24 mouse cellular contexts compared by ENCODE assay signal in the genomic region with DNA sequence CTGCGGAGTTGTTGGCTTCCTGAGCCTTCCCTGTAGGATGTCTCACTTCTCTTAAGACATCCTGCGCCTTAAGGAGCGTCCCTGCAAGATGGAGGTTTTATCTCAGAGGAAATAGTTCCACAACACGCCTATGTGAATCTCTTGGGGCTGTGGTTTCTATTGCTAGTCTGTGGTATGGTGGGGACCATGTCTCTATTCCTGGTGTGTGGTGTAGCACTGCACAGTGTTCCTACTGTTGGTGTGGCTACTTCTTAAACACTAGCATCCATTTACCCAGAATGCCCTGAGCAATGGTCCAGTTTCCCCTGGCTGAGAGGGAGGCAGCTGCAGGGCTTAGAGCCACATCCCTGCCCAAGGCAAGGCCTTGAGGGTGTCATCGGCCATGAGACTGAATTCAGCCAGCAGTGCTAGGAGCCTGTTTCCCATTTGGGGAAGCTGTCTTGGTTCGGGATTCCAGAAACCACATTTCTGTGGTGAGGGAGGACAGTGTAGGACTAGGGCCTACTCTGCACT. TPM values are rescaled to one million over a fixed set of nuclear protein-coding genes. Genes with fewer than 3 reads are reported as not detected.
DNase-seq lines count a peak whose midpoint lies in the region; ATAC-seq lines count a peak whose summit lies in the region.
"Had no signal": no experiment of that assay in that cellular context is flagged by ENCODE, and none has a peak within 500 bp of the region (broad histone marks: within the 10 kb centered on the region; RNA-seq: fewer than 3 reads in every experiment).

No protein-coding gene starts in this region.

- no peak overlapping the region for H3K4me3 ChIP-seq in heart, embryonic 15.5 days
- H3K4me3 ChIP-seq: embryonic facial prominence, embryonic 10.5 days; forebrain, embryonic 10.5 days; heart, adult 2 months; hindbrain, embryonic 12.5 days; kidney, embryonic 15.5 days; limb, embryonic 12.5 days had no signal

- H3K27ac ChIP-seq in heart, embryonic 15.5 days, result peak overlapping the region; percentile 62
- H3K27ac ChIP-seq: embryonic facial prominence, embryonic 10.5 days; forebrain, embryonic 10.5 days; heart, adult 2 months; hindbrain, embryonic 12.5 days; kidney, embryonic 15.5 days; limb, embryonic 12.5 days had no signal

- H3K36me3 ChIP-seq in heart, embryonic 15.5 days, result peaks cover 19% of the 10 kb centered on the region; the same call in 1 of the 2 replicates

- peaks cover 23% of the 10 kb centered on the region for H3K4me1 ChIP-seq in heart, embryonic 15.5 days (replicated peaks)
- H3K4me1 ChIP-seq: hindbrain, embryonic 12.5 days; limb, embryonic 12.5 days had no signal

- peak; percentile 80 for DNase-seq in heart, adult 11 months
- DNase-seq in heart, postnatal 14 days, result no peak
- no peak for DNase-seq in heart, postnatal 36 days
- peak; percentile 51 for DNase-seq in ZHBTc4 (ENCODE audit: low read depth, low spot score)
- DNase-seq in right cerebral cortex, postnatal 14 days, result no peak
- no peak for DNase-seq in cerebellum, postnatal 10 days
- DNase-seq: cerebellum, adult 9-10 months; forebrain, postnatal 0 days; gastrocnemius, postnatal 14 days; kidney, postnatal 36 days; lung, adult 2 months; lung, postnatal 14 days; midbrain, embryonic 14.5 days; right cerebral cortex, postnatal 25 days; spleen, adult 18-20 months had no signal

- H3K9me3 ChIP-seq in heart, embryonic 15.5 days (replicated peaks), result no peaks in the 10 kb centered on the region
- H3K9me3 ChIP-seq: embryonic facial prominence, embryonic 10.5 days; forebrain, embryonic 10.5 days; hindbrain, embryonic 12.5 days; kidney, embryonic 15.5 days; limb, embryonic 12.5 days had no signal

- intact Hi-C loops in heart, postnatal 14 days (cut with DNase I), result no loop called here
- intact Hi-C loops in heart, postnatal 36 days (cut with DNase I), result no loop called here

- no peak overlapping the region for H3K4me2 ChIP-seq in heart, embryonic 15.5 days
- H3K4me2 ChIP-seq: hindbrain, embryonic 12.5 days; kidney, embryonic 15.5 days; limb, embryonic 12.5 days; liver, embryonic 11.5 days had no signal

- WGBS in heart, embryonic 15.5 days, result 67% methylated on average over 6 of the region's 6 CpGs

- no peak overlapping the region for H3K9ac ChIP-seq in heart, embryonic 15.5 days
- H3K9ac ChIP-seq: forebrain, postnatal 0 days; hindbrain, embryonic 12.5 days; kidney, embryonic 15.5 days; limb, embryonic 12.5 days had no signal

- no peaks in the 10 kb centered on the region for H3K27me3 ChIP-seq in heart, embryonic 15.5 days
- H3K27me3 ChIP-seq: hindbrain, embryonic 12.5 days; kidney, embryonic 15.5 days had no signal

- ATAC-seq in heart, embryonic 15.5 days (replicated peaks; ENCODE audit: insufficient number of reproducible peaks, insufficient read depth, low FRiP score, low read depth), result no peak
- ATAC-seq: forebrain, postnatal 0 days; intestine, postnatal 0 days had no signal

RNA-seq across cellular contexts. Expression of a gene that starts 10.5 kb away (rescaled TPM):
- 10 to 100 TPM; 15.4 to 16.8 TPM for total RNA-seq in heart, postnatal 14 days (2021)
- 4.6 and 6.4 TPM in 2 replicates for polyA plus RNA-seq in heart, embryonic 15.5 days (2015; fragmentation: Nextera tagmentation; extraction: Ambion mirVana)
- 10 to 100 TPM; 15.1 to 20.1 TPM for total RNA-seq in heart, postnatal 36 days (2021)

RNA-seq across cellular contexts. Expression of a gene that starts 27.0 kb away (rescaled TPM):
- 1 to 10 TPM; 3.1 to 5.0 TPM for total RNA-seq in heart, postnatal 14 days (2021)
- 9.0 and 10.4 TPM in 2 replicates for polyA plus RNA-seq in heart, embryonic 15.5 days (2015; fragmentation: Nextera tagmentation; extraction: Ambion mirVana)
- 1 to 10 TPM; 3.7 to 4.3 TPM for total RNA-seq in heart, postnatal 36 days (2021)

RNA-seq across cellular contexts. Expression of a gene that starts 27.1 kb away (rescaled TPM):
- 1 to 10 TPM; 4.6 to 6.2 TPM for total RNA-seq in heart, postnatal 14 days (2021)
- polyA plus RNA-seq in heart, embryonic 15.5 days (2015; fragmentation: Nextera tagmentation; extraction: Ambion mirVana), result 5.4 and 7.1 TPM in 2 replicates
- total RNA-seq in heart, postnatal 36 days (2021), result 1 to 10 TPM; 4.9 to 5.3 TPM

Comparison
In these comparisons a context has a peak if more than half of its experiments do, and no peak if none do; other contexts are left out.
1. DNase-seq: peak in heart, adult 11 months (single experiment) and ZHBTc4 (single experiment); none in heart, postnatal 14 days (0 of 2), heart, postnatal 36 days (0 of 2), right cerebral cortex, postnatal 14 days (single experiment) and cerebellum, postnatal 10 days (0 of 2).